Mouse (Mus musculus) urinary bladder, postnatal 14 days (tissue): ENCODE results near the gene Rnf169.

ENCODE experiments used
- DNase-seq: peaks from one replicate; pipeline ENCODE4 v3.0.0; 2021; ENCODE audit warnings: low spot score

Rnf169 gene

GRCm38 (mm10) chr7:99980132-99980591 lies at the start of gene Rnf169:
Gene Rnf169 (minus strand): TSS chr7:99980448.
- peak; percentile 91 for DNase-seq

- no peak for DNase-seq
Measured at GRCm38 (mm10) chr7:100029307-100029706, 49.1 kb upstream of the Rnf169 start.

GRCm38 (mm10) chr7:100027353-100027752 lies 47.1 kb upstream of the Rnf169 start:
- no peak for DNase-seq

GRCm38 (mm10) chr7:100017056-100017455 lies 36.8 kb upstream of the Rnf169 start:
- DNase-seq, result no peak

GRCm38 (mm10) chr7:100014123-100014600 lies 33.9 kb upstream of the Rnf169 start:
- peak; percentile 24 for DNase-seq

- no peak for DNase-seq
Measured at GRCm38 (mm10) chr7:100012515-100012914, 32.3 kb upstream of the Rnf169 start.

- no peak for DNase-seq
Measured at GRCm38 (mm10) chr7:100012085-100012484, 31.8 kb upstream of the Rnf169 start.

GRCm38 (mm10) chr7:100010711-100011110 lies 30.5 kb upstream of the Rnf169 start:
- DNase-seq, result no peak

- DNase-seq, result peak; percentile 67
Measured at GRCm38 (mm10) chr7:100009640-100010039, 29.4 kb upstream of the Rnf169 start.

GRCm38 (mm10) chr7:100008765-100009164 lies 28.5 kb upstream of the Rnf169 start:
- no peak for DNase-seq

- DNase-seq, result no peak
Measured at GRCm38 (mm10) chr7:100006411-100006810, 26.2 kb upstream of the Rnf169 start.

GRCm38 (mm10) chr7:100005790-100006189 lies 25.5 kb upstream of the Rnf169 start, which contains the start of gene Chrdl2:
Gene Chrdl2 (plus strand): TSS chr7:100006172.
- peak; percentile 37 for DNase-seq

- peak; percentile 42 for DNase-seq
Measured at GRCm38 (mm10) chr7:100003781-100004180, 23.5 kb upstream of the Rnf169 start.

- no peak for DNase-seq
Measured at GRCm38 (mm10) chr7:99998668-99999067, 18.4 kb upstream of the Rnf169 start.

GRCm38 (mm10) chr7:99995186-99995585 lies 14.9 kb upstream of the Rnf169 start:
- DNase-seq, result no peak

- DNase-seq, result no peak
Measured at GRCm38 (mm10) chr7:99993159-99993558, 12.9 kb upstream of the Rnf169 start.

- no peak for DNase-seq
Measured at GRCm38 (mm10) chr7:99990990-99991707, 10.9 kb upstream of the Rnf169 start.

- DNase-seq, result peak; percentile 29
Measured at GRCm38 (mm10) chr7:99989844-99990760, 9.9 kb upstream of the Rnf169 start.

GRCm38 (mm10) chr7:99988725-99989124 lies 8.5 kb upstream of the Rnf169 start:
- DNase-seq, result peak; percentile 75

GRCm38 (mm10) chr7:99982256-99983242 lies 2.3 kb upstream of the Rnf169 start:
- DNase-seq, result no peak

GRCm38 (mm10) chr7:99981311-99981710 lies 1.1 kb upstream of the Rnf169 start:
- peak; percentile 22 for DNase-seq
